Mouse (Mus musculus): ENCODE results near the gene Tcf15.

DNA sequence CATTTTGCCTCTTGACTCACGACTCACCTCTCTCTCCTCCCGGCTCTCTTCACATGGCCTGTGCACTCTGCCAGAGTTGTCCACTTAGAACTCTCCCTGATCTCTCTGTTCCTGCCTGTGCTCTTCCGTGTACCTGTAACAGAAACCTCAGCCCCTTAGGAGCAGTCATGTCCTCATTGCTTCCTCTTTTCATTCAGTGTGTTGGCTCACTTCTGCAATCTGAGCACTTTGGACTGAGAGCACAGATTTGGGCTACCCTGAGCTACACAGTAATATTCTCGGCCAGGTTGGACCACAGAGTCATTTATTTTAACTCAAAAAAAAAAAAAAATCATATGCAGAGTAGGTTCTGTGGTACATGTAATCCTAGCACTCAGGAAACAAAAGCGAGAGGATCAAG, 43.8 kb downstream of the Tcf15 start:
- TF ChIP-seq EP300 (IDR thresholded peaks at IDR 0.05; ENCODE audit: low read depth) (no peak), CTCF (IDR thresholded peaks at IDR 0.05; ENCODE audit: low read depth) (no peak)
